Mouse (Mus musculus) kidney, adult 8-10 months (tissue): ENCODE data around the gene Trim39.

Source experiments
- DNase-seq, 2 experiments: peaks; one replicate each; pipeline ENCODE4 v3.0.0; 2022

Gene Trim39

DNA sequence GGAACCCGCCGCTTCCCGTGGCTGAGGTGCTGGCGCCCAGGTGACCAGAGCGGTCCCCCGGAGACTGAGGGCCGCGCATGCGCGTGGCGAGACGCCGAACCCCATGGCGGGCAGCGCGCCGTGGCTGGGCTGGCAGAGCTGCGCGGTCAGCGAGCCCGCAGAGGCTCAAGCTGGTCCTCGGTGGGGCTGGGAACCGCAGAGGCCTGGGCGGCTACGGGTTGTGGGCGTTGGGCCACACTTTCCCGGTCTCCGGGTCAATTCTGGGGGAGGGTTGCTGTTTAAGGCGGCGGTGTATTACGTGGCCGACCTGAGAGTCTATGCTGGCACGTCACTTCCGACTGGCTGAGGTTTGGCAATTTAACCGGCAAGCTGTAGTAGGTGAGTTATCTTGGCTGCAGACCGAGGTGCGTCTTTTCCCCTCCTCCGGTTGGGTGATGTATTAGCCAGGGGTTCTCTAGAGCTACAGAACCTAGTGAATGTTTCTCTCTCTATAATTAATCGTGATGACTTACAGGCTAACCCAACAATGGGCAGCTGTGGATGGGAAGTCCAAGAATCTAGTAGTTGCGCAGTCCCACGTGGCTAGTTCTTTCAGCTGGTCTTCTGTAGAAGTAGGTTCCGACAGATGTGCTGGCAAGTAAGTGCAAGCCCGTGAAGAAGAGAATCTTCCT is at the start of gene Trim39:
Gene Trim39 (minus strand): TSS at position 662 of the 671 bp plus-strand sequence.
- DNase-seq = peak; percentile 81 to 85

DNA sequence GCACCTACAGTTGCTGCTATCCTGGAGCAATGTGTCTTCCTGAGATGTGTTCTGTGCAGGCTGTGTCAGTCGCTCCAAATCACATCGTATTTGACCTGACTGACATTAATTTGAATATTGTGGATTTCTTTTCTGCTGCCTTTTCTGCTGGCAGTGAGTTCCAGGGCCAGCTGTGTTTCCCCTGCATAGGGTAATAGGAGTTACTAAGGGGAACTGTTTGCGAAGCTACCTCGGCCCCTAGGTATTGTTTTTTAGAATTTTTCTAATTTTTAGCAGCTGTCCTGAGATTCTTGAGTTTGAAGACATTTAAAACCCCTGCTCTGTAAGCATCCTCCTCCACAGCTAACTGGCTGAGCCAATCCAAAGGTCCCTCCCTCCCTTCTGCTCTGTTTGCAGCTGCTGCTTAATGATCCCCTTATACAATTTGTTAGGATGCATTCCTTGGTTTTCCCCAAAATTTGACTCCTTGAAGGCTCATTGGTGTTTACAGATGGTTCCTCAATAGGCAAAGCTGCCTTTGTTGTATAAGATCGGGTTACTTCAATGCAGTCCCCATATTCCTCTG is 43.7 kb upstream of the Trim39 start:
- no peak for DNase-seq

DNA sequence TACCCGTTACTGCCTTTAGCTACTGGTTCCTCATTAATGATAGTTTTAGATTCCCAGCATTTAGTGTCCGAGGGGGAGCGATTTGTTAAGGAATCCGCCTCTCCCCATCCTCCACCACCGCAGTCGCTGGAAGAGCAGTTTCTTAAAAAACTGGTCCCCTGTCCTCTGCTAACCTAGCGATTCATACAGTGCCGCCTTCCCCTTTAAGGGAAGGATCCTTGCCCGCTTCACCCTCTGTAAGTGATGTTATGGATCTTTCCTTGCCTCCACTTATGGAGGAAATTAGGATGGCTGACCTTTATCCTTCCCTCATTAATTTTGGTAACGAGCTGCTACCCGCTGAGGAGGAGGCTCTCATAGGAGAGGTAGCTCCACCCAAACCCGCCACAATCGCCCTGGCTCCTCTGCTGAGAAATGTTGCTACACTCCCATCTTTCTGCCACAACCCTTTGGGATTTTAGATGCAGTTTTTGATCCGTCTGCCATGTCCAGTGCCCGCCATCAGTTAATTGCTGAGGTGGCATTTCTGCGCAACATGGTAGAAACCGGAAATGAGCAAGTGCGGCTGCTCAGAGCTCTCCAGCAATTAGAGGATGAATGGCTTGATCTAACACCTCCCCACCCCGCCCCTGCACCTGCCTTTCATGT is 43.1 kb upstream of the Trim39 start:
- peak; percentile 21 to 32 for DNase-seq

DNA sequence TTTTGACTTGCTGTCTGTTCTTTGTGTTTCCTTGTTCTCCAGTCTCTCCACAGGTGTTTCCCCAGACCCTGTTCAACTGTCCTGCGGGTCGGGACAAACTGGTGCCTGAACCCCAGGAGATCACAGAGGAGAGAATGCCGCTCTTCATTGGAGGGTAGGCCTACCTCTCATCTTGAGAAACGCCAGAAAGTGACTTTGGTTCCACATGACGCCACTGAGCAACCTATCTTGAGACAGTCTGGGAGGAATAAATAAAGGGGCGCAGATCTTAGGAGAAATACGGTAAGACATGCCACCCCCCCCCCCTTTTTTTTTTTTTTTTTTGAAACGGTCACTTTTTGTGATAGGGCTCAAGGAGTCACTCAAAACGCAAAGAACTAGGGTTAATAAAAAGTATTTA is 42.5 kb upstream of the Trim39 start:
- no peak for DNase-seq

DNA sequence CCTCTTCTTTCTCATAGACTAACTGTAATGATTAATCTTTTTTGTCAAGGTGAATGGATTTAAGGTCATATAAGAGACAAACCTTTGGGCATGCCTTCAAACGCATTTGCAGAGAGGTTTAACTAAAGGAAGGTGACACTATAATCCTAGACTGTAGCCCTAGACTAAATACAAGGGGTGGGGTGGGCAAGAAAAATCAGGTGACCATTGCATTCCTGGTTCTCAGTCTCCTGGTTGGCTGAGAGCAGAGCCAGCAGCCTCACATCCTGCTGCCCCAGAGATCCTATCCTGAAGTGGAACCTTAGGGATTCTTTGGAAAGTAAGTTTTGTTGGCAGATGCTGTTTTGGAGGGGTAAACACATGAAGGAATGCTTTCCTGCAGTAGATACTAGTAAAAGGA is 37.2 kb upstream of the Trim39 start:
- no peak for DNase-seq

DNA sequence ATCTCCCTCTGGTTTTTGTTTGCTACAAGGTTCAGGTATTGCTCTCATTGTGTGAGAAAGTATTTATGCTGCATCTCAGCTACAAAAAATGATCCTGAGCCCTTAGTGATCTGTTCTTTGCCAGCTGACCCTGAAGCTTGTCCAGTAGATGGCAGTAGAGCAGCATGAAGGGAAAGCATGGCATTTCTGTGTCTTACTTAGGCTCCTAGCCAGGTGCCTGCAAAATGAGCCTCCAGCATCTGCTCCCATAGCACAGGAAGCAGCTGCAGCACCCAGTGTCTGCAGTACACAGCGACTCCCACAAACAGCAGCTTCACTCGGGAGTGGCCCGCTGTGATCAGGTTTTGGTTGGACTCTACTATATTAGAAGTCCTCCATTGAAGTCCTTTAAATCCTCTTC is 36.8 kb upstream of the Trim39 start:
- peak; percentile 64 to 75 for DNase-seq

DNA sequence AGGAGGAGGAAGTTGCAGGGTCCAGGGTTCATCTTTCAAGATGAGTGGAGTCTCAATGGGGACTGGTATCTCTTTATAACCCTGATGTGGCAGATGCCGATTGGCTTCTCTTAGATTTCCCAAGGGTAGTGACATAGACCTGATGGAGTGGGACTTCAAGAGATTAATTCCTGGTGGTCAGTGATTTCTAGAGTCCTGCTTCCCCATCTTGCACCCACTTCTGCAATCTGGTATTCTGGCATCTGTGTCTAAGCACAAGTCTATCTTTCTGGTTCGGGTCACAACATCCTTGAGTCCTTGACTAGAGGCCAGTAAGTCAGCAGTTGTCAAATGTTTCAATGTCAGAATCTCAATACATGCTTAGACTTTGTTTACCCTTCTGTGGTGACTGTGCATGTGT is 14.3 kb upstream of the Trim39 start, which contains the start of gene H2-M10.2:
Gene H2-M10.2 (minus strand): TSS at position 101 of the 400 bp plus-strand sequence.
- no peak for DNase-seq

DNA sequence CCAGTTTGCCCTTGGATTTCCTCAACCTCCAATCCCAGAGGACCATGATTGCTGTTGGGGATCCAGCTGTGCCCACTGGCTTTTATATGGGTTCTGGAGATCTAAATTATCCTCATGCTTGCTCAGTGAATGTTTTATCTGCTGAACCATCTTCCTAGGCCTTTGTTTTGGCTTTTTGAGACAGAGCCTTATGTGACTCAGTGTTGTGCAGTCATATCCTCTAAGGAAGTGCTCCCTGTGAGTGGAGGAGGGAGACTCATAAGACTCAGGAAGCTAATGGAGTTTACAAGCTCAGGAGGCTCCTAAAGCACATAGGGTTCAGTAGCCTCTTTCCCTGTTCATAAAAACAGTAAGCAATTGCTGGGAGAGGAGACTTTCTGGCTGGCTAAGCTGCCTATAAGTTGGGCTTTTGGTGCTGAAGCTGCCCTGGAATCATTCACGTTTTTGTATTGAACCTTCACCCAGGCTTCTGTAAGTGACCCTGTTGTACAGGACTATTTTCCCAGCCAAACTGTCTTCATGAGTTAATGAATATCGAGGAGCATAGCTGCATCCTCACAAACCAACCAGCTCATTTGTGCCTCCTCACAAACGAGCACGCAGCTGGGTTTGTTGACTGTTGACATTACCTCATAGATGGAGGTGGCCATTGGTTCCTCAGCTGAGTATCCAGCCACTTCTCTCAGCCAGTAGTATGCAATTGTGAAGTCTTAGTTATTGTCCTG is 9.6 kb upstream of the Trim39 start:
- DNase-seq = peak; percentile 21 to 36

DNA sequence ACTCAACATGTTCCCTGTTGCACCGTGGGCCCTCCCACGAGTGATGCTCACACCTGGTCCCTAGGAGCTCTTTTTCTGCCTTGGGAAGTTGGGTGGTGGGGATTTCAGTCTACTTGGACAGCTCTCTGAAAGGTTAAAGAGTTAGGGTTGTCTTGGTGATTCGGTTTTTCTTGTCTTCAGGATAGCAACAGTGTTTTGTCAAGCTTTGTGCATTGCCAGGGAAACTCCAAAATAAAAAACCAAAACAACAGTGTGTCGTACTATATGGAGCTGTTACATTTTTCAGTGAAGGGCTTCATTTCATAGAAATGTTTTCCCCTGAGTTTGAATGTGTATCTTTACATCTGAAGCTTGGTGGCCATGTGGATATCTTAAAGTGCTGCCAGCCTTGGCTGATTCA is 2.7 kb upstream of the Trim39 start:
- DNase-seq = no peak

DNA sequence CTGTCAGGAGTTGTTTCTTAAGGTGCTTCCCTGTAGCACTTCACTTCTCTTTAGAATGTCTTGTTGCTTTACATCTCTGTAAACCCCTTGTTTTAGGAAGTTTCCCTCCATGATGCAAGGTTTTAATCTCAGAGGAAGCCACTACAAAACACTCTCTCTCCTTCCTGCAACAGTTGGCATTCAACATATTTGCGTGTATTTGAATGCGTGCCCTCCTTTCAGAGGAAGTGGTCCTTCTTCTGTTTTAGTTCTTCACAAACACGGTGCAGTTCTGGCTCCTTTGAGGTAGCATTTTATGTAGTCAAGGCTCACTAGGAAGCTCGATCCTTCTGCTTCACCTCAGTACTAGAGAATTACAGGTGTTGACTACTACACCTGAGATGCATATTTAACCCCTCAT is 1.7 kb upstream of the Trim39 start:
- no peak for DNase-seq

DNA sequence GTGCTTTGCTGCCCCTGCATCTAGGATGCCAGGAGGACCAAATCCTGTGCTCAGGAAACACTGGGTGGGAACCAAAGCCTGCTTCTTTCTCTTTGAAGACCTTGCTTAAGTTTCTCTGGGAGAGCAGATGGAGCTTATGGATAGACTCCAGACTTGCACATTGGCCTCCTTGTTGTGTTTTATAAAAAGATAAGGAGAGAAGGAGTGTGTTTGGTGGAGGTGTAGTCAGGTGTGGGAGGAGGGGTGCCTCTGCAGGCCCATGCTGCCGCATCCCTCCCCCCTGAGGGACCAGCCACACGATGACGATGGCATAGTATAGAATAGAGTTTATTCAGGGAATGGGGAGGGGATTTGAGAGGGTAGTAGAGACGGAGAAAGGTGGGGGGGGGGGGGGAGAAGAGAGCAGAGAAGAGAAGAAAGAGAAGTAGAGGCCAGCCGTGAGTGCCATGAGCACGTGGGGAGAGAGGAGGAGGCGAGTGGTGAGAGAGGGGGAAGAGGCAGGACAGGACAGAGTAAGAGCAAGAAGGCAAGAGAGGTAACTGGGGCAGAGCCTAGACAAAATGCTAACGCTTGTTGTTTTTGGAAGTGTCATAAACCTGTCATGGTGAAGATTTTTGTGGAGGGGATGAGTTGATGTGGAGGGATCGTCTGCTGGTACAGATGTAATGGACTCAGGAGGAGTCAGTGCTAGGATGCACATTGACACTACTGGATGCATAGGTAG is 758 bp upstream of the Trim39 start:
- no peak for DNase-seq

DNA sequence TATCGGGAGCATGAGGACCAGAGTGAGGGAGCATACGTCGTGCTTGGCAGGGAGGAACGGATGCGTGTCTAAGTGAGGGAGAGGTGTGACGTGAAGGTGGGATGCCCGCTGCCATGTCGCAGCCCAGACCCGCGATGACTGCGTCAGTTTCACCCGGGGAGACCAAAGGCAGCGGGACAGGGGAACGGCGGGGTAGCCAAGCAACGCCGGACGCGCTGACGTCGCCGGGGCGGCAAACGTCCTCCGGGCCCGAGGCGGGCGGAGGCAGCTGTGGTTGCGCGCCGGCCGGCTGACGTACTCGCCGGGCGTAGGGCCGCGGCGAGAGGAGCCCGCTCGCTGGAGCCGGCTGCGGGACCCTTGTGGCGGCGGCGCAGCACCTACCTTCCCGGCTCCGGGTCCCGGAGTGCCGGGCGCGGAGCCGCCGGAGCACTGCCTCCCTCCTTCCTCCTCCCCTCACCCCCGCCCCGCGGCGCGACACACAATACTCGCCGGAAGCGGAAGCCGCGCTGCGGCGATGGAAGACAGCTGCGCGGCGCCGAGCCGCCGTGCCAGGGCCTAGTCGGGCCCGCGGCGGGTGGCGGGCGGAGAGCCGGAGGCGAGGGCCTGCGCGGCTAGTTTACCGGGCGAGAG is 976 bp downstream of the Trim39 start:
- DNase-seq = peak; percentile 78 to 86

DNA sequence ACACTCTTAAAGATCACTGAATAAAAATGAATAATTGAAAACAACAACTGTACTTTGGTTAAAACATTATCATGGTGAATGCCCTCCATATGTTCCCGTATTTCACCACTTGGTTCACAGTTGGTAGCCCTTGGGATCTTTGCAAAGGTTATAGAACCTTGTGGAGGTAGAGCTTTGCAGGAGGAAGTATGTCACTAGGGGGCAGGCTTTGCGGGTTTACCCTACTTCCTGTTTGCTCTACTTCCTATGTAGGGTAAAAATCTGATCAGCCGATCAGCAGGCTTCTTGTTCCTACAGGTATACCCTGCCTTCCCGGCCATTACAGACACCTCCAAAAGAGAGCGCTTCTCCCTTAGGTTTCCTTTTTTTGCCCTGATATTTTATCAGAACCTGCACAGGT is 6.2 kb downstream of the Trim39 start:
- DNase-seq = no peak

DNA sequence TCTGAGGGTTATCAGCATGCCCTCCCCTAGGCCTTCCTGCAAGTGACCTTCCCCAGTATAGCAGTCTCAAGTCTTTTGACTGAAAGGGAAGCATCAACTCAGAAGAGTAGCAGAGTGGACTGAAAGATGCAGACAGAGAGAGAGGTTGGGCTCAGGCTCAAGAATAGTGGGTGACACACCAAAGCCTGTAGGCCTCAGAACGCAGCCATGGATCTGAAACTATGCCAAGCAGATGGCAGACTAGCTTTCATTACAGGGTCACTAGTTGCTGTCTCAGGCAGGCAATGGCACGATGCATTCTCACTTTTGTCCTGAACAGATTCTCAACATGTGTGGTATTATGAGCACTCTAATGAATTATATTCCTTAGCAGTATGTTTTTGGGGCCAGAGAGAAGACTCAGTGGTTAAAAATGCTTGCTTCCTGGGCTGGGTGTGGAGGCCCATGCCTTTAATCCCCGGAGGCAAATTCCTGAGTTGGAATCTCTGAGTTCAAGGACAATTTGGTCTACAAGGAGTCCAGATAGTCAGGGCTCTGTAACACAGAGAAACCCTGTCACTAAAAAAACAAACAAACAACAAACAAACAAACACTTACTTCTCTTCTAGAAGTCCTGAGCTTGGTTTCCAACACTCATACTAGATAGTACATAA is 7.6 kb downstream of the Trim39 start:
- no peak for DNase-seq

DNA sequence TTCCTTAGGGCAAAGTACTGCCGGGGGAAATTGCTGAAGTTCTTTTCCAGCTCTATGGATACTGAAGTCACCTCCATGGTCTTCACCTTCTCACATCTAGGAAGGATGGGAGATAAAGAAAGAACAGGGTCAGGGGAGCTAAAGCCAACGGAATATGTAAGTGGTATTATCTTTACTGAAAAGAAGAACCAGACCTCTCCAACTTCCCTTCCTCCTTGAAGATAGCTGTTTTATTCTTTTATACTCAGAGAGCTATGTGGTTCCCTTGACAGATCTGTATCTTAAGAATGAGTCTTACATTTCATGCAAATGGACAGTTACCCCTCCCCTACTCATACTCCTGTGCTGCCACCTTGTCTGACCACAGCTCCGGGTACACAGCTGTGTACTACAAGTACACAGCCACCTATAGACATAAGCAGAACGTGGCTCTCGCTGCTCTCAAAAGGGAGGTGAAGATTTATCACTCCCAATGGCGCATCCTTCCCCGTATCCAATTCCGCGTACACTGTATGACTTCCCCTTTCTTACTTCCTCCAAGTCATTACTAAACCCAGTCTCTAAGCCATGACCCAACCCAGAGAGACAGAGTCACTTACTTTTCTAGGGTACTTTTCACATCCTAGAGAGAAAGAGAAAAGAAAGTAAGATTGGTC is 10.4 kb downstream of the Trim39 start:
- no peak for DNase-seq

DNA sequence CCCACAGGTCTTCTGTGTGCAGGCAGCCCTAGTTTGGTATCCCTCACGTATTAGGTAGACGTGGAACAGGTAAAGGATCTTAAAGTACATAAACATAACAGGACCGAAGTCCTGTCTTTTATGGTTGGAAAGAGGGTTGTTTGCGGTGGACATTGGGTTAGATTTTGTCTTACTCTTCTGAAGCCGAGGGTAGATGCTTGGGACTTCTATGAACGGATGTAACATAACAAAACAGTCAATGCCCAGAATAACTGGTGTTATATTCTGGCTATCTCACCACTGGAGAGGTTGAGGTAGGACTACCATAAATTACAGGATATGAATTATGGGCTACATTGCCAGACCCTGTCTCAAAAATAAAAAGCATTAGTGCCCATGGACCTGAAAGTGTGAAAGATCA is 14.1 kb downstream of the Trim39 start, which contains the start of gene Rpp21:
Gene Rpp21 (minus strand): TSS at position 101 of the 400 bp plus-strand sequence.
- DNase-seq = no peak

DNA sequence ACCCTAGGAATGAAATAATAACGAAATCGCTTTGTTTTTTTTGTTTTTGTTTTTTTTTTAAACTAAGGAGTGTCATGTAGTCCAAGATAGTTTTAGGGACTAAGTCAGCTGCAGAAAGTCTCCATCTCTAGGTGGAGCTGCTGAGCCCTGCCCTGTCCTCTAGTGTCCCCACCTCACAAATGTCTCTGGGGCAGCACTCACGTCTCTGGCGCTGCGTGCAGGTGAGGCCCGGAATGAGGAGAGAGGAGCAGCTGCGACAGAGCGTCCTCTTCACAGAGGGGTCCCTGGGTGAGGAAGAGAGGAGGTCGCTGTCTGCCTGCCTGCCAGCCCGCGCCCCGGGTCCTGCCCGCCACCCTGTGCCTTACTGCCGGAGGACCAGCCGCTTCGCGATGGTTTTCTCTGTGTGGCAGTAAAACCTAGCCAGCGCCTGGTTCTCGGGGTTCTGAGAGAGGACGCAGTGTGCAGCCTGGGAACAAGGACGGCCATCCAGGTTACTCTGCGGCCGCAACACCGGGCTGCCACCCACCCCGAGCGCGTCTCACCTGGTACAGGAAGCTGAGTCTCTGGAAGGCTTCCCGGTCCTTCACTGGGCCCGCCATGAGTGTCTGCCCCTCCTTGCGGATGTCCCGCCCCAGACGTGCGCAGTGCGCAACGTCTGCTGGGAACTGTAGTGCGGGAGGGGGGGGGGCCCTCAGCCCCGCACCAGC is 14.7 kb downstream of the Trim39 start:
- DNase-seq = peak; percentile 79 to 83

DNA sequence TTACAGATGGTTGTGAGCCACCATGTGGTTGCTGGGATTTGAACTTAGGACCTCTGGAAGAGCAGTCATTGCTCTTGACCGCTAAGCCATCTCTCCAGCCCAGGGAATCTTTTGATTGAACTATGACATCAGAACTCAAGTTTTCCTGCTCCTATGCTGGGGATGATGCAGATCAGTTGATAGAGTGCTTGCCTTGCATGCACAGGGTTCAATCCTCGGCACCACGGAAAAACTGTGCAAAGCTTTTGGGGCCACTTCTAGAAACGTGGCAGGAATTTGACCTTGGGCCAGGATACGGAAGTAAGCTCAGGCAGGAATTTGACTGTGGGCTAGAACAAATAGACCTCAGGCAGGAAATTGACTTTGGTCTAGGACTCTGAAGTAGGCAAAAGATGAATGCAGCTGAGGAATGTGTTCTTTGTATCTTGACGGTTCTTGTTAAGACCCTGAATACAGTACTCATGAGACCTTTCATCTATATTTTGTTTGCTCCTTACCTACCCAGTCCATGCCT is 18.9 kb downstream of the Trim39 start:
- DNase-seq = no peak

DNA sequence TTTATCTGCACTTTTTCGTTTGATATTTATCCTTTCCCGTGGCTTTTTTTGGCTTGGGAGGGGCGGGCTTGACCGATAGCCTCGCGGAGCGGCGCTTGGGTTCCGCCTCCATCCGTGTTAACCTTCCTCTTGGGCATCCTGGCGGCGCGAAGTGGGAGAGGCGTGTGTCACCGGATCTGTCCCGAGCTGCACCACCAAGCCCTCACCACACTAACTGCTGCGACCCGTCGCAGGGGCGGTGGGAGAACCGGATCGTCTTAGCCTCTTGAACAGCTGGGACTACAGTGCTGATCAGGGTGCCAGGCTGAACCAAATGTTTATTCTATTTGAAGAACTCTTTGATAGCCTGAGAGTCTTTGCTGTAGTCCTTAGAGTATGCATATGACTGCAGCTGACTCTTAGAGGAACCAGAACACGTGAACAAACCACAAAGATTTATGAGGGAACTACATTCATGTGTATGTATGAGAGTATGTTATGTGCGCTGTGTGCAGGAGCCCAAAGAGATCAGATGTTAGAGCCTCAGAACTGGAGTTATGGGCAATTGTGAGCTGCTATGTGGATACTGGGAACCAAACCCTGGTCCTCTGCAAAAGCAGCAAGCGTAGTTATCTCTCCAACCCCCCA is 19.7 kb downstream of the Trim39 start:
- DNase-seq = no peak

DNA sequence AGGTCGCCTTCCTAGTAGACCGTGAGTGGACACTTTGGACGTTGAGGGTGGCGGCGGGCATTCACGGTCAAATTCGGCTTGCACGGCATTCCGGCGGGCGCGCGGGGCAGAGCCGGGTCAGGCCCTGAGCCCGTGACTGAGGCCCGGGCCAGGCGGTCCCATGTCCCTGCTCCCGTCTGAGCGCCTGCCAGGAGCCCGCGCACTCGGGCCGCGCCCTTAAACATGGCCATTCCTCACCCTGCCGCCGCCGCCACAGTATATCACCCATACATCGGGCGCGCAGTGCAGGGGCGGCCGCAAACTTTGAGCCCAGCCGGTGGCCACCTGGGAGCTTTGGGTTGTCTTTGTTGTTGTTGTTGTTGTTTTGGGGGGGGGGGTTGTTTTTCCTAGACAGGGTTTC is 23.2 kb downstream of the Trim39 start:
- DNase-seq = no peak
